Mouse (Mus musculus) heart, postnatal 0 days (tissue): ENCODE data around the gene Gm15217.

Experiments
- CTCF ChIP-seq: IDR thresholded peaks from 2 replicates; pipeline ENCODE4 v1.5.1; 2016; ENCODE audit warnings: antibody characterized with exemption, control low read depth, low read depth
- EP300 ChIP-seq: IDR thresholded peaks from 2 replicates; pipeline ENCODE4 v1.6.1; 2016; ENCODE audit warnings: antibody characterized with exemption, low read depth

DNA sequence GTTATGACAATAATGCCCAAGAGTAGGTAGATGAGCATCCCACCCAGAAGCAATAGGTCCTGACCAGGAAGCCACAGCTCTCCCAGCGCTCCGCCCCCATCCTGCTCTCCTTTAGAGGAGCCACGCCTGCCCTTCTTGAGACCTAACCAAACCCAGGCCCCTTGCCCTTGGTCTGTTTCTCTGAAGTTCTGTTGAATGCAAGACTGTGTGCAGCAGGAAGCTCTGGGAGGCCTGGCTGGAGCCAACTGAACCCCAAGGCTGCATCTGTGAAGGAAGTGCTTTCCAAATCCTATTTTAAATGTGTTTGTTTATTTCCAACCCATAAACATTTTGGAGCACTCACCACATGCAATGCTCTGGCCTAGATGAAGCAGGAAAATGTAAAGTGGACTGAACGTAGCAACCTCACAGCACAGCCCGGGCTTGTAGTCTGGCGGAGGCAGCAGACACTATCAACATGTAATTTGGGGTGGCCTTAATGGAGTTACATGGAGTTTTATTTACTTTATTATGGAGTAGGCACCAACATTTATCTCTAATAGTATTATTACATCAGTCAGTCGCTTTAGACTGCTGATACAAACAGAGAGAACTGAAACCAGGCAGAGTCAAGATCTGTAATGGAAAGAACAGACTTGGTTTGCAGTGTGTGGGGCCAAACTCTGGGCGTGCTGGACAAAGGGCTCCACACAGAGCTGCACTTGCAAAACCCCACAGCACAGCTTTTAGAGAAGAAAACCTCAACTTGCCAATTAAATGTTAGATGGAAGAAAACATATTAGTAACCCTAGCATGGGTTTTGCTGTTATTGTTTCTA is 45.6 kb upstream of the Gm15217 start:
- TF ChIP-seq CTCF (no peak), EP300 (no peak)
